Mouse (Mus musculus) 3T3-L1 (cell line): ENCODE data around the gene 1110057P08Rik.
"Not testable (repeated sequence)": the region's sequence is repeated elsewhere in the genome, so short reads cannot be mapped to it uniquely, and the experiment has no call there.

Experiments
- DNase-seq: peaks from one replicate; pipeline ENCODE4 v3.0.0-alpha.2; 2015; ENCODE audit warnings: low read depth, low spot score

Gene 1110057P08Rik

GRCm38 (mm10) chr16:89174435-89174834 lies at the start of gene 1110057P08Rik:
Gene 1110057P08Rik, plus strand, starts transcription at chr16:89174735.
- no peak for DNase-seq

- DNase-seq: no peak
Observed at GRCm38 (mm10) chr16:89140551-89140950, 34.0 kb upstream of the 1110057P08Rik start, which contains the start of gene Gm6358. Gene Gm6358, plus strand, starts transcription at chr16:89140851.

DNA sequence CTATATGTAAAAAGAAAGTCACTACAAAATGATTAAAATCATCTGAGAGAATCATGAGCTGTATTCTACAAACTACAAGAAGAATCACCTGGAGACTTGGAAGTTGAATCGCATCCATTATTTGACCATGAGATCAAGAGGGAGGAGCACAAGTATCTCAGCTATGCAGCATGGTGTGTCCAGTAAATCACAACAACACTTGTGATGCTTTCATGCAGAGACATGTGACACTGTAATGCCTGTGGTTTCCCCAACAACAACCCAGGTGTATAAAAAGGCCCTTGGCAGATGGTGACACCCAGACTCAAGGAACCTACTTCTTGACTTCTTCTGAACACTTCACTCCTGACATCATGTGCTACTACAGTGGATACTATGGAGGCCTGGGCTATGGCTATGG lies 23.7 kb upstream of the 1110057P08Rik start, which contains the start of gene Gm10061:
Gene Gm10061 (plus strand): TSS at position 301 of the 400 bp plus-strand sequence.
- DNase-seq: no peak

DNA sequence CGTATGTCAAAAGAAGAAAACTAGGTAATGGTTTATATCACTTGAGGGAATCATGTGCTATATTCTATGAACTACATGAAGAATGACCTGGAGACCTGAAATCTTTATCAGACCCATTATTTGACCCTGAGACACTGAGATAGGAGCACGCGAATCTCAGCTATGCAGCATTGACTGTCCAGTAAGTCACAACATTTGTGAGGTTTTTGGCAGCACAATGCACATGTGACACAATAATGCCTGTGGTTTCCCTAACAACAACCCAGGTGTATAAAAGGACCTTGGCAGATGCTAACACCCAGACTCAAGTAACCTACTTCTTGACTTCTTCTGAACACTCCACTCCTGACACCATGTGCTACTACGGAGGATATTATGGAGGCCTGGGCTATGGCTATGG lies 16.9 kb upstream of the 1110057P08Rik start, which contains the start of gene Gm9789:
Gene Gm9789 (plus strand): TSS at position 301 of the 400 bp plus-strand sequence.
- no peak for DNase-seq

DNA sequence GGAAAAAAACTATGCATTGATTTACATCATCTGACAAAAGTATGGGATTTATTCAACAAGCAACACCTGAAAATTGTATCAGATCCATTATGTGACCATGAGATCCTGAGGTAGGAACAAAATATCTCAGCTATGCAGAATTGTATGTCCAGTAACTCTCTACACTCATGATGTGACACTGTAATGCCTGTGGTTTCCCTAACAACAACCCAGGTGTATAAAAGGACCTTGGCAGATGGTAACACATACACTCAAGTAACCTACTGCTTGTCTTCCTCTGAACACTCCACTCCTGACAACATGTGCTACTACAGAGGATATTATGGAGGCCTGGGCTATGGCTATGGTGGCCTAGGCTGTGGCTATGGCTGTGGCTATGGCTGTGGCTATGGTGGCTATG lies 5.3 kb upstream of the 1110057P08Rik start, which contains the start of gene Gm7735:
Gene Gm7735 (plus strand): TSS at position 301 of the 400 bp plus-strand sequence.
- DNase-seq: not testable (repeated sequence)

DNA sequence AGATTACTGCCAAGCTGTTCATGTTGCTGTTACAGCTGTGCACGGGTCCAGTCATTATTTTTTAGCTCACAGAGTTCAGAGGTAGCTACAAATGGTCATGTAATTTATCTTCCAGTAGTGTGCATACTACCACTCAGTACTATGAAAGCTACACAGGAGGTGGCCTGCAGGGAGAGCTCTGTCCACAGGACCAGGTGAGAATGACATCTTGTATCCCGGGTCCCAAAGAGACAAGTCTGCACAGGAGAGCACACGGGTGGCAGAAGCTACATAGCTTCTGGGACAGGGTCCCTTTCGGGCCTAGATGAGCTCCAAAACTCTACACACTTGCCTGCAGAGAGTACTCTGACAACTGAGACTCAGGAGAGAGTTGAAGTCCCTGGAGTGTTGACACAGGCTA lies 14.1 kb downstream of the 1110057P08Rik start:
- no peak for DNase-seq

DNA sequence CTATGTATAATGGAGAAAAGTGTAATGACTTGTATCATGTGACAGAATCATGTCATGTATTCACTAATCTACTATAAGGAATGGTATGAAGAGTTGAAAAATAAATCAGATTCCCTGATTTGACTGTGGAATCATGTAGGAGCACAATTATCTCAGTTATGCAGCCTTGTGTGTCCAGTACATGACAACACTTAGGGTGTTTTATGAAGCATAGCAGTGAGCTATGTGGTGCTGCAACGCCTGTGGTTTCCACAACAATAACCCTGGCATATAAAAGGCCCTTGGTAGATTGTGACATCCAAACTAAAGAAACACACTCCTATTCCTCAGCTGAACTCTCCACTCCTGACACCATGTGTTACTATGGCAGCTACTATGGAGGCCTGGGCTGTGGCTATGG lies 31.0 kb downstream of the 1110057P08Rik start, which contains the start of gene Krtap20-2:
Gene Krtap20-2 (plus strand): TSS at position 301 of the 400 bp plus-strand sequence.
- no peak for DNase-seq
